Mouse (Mus musculus) spleen, postnatal 10 days (tissue): ENCODE data around the gene Itpr2.

Source experiments
- DNase-seq, 2 experiments: peaks; one replicate each; pipeline ENCODE4 v3.0.0; 2021 to 2022; ENCODE audit warnings: low spot score in 2 of 2

The Itpr2 gene

DNA sequence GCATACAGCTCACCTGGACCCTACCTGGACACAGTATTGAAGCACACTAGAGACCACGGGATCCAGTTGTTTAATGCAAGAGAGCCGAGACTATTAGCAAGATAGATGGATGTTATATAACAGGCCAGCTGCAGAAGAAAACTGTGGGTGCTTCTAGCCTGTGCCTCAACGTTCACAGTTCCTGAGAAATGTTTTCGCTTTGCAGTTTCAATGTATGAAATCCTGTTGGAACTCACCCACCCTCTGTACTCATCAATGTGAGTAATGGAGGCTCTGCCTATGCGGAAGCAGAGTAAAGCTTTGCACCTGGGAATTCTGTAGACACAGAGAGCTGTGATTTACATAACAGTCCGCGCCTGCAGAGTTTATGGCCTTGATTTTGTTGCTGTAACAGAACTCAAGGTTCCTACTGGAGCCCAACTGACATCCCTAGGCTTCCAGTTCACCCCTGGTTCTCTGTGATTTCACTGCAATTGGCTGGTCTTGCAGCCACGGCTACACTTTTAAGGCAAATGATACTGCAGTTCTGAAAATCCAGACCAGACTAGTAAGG is 344.0 kb downstream of the Itpr2 start:
- DNase-seq: no peak

DNA sequence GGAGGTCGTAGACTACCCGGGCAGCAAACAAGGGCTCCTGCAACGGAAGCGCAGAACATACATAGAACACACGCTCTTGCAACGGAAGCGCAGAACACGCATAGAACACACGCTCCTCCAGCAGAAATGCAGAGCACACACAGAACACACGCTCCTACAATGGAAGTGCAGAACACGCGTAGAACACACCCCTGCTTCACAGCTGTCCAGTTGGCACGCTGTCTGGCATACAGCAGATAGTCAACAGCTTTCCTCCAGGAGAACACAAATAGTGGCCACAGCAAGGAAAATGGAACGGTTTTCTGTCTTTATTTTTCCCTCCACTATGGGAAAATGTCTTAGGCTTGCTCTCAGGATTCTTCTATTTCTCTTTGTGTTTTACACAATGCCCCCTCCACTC is 344.9 kb downstream of the Itpr2 start:
- DNase-seq: no peak

DNA sequence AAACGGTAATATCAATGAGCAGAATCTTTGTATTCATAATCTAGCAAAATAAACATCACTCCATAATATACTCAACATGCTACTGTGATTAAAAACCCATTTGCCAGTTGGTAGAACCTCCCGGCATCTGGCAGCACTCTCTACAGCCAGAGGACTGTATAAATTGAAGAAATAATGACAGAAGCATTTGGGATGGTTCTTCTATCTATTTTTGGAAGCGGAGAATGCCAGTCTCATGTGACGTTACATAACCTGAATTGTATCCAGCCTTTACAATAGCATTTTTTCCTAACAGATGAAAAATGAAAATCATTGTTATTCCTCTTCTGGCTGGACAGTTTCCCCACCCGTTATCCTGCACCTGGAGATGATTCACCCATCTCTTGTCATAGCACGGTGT is 345.5 kb downstream of the Itpr2 start:
- DNase-seq: no peak

DNA sequence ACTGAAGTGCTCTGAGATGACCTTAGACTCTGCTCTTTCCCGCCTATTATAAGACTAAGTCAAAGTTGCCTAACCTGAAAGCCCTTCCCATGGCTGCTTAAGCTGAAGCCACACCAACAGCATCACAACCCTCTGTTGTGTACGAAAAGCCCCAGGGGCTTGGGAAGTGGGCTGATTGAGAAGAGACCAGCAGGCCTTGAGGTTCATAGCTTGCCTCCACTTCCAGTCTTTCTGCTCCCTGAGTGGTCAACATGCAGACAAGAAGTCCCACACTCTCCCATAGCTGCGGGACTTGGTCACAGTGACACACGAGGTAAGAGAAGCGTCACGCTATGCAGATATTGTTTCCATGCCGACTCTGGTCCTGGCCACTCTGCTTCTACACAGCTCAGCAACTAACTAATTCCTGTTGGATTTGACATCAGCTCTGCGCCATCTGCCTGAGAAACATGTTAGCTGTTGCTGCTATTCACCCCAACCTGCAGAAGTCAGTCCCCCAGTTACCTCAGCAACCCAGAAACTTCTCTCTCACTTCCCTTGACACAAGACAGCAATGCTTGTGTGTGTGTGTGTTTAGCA is 346.8 kb downstream of the Itpr2 start:
- DNase-seq: no peak

DNA sequence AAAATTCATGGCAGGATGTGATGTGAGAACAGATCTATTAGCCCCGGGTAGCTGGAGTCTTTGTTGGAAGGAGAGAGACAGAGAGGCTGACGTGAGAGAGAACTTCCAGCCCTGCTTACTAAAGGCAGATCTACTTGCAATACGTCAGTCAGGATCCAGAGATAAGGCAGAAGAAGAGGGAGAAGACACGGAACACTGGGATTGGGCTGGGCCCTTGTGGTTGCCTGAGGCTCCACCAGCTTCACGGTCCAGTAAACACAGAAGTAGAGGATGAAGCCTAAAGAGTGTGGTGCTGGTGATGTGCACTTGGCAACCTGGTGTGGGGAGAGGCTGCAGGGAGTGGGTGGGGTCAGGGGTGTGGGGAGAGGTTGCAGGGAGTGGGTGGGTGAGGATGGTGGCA is 349.2 kb downstream of the Itpr2 start:
- DNase-seq: no peak

DNA sequence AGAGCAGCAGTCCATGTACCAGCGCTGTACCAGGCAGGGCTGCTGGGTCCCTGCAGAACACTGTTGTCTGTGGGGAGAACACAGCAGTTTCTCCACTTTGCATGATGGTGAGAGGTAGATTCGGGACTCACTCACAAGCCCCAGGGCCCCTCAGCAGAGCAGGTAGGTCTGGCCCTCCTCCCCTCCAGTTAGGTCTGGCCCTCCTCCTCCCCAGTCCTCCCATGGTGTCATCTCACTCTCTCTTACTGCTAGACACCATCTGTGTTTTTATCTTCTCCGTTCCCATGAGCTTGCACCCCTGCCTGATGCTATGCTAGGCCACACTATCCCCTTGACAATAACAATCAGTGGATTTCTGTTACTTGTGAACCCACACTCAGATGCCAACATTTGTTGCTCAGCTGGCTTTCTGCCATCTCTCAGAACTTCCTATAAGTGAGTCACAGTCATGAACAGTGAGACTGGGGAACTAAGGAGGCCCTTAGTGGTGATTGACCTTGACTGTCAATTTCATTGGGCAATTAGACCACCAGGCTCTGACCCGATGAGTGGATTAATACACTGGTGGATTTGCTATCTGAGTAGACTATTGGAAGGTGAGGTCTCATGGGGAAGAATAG is 360.9 kb downstream of the Itpr2 start:
- DNase-seq: no peak

DNA sequence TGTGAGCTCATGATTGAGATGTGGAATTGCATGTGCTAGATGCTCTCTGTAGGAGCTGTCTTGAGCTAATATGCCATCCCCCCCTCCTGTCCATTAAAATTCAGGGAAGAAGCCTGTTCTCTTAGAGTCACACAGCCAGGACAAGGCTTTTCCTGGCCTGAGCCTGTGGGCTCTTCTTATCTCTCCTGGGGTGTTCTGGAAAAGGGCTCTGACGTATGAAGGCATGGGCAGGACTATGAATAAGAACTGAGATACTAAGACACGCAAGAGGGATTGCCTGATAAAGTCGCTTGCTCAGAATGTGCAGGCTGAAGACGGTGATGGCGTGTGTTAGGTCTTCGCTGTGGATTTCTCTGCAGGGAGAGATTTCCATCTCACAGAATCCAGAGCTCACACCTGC is 361.9 kb downstream of the Itpr2 start:
- no peak for DNase-seq

DNA sequence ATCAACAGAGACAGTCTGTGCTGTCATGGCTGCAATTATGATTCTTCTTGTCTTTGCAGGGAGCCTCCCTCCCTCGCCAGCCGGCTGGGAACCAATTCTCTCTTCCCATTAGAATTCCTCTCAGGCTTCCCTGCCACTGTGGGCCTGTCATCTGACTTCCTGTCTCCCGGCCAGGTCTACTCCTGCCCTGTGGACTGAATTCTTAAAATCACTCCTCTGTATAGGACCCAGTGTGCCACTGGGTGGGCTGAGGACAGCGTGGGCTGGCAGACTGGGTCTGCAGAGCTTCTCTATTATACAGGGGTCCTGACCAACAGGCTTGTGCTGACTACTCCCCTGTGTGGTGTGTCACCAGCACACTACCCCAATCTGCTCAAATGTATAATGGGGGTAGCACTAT is 365.4 kb downstream of the Itpr2 start:
- no peak for DNase-seq

DNA sequence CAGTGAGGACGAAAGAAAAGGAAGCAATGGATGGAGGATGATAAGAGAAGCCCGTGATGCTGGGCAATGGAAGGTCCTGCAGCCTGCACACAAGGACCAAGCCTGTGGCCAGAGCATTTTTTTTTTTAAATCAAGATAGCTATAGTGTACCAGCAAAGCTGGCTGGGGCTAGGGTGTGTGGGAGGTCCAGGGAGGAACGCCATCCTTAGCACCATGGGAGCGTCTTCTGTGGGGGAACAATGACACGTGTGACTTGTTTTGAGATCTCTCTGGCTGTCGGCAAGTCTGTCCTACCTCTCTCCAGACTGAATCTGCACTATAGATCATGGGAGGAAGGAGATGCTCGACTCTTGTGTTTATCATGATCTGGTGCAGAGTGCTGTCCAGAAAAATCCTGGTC is 365.8 kb downstream of the Itpr2 start:
- DNase-seq: no peak

DNA sequence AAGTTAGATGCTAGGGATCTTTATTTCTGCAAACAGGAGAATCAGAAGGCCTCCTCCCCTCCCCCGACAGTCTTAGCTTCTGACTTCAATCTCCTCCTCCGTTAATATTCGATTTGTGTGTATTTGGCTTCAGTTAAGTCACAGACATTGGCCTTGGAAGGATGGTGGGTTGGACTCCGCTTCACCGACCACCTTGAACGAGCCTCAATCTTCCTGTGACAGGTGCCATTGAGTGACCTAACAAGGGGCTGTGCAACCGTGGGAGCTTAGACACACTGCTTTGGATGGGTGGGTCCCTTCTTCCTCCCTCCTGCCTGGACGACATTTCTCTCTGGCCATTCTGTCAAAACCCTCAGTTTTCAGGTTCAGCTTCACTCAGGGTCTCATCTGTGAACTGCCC is 366.7 kb downstream of the Itpr2 start:
- no peak for DNase-seq

DNA sequence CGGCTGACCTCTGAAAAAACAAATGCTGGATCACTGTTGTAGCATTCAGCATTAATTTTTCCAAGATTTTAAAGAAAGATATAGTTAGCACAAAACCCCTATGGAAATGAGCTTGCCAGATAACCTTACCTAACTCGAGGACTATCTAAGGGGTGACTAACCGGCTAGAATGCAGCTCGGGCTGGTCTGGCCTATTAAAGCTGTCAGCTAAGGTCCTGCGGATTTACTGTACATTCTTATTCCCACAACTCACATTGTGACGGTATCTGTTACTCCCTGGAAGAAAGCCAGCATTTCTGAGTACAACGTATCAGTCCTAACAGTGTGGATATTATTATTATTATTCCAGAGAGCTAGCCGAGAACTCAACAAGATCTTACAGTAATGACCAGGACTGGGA is 368.1 kb downstream of the Itpr2 start:
- no peak for DNase-seq

DNA sequence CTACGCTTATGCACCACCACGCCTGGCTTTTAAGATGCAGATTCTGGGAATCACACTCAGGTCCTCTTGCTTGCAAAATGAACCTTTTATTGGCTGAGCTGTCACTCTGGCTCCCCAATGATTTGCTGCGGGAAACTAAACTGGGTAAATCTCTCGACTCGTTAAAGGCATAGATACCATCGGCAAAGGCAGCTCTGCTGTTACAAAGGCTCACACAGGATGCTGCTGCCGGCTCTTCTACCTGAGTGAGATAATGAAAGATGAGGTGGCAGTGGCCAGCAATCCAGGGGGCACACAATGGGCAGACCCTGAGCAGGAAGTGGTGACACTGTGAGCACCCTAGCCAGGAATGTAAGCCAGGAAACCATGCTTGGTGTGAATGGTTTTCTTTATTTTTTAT is 373.0 kb downstream of the Itpr2 start:
- no peak for DNase-seq

DNA sequence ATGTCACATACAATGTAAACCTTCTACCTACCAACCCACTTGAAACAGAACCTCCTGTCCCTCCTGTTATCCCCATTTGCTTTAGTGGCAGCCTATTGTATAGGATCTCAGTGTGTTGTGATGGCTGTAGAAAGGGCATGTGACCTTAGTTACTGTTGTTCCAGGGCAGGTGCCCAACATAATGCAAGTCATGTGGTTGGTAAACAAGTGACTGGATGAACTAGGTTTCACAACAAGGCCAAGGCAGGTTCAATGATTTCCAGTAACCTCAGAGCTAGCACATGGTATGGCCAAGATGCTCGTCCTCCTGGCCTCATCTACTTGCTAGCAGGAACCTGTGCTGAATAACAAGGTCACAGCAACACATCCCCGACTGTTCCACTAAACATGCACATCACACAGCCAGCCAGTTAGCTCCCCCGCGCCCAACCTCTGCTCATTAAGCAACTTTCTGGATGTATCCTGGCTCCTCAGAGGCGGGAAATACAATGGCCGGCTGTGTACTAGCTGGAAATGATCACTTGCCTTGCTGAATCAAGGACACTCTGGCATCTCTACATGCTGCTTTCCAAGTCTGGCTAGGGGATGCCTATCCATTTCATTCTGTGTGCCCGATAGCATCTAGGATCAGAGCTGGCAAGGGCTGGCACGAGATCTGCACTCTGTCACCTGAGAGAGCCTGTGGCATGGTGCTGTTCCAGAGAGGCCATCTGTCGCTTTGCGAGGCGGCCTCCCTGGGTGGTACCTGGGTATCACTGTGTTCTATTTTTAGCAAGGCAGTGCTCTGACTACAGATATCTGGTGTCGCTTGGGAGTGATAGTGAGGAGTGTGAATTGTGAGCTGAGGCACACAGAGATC is 375.0 kb downstream of the Itpr2 start:
- DNase-seq: no peak

DNA sequence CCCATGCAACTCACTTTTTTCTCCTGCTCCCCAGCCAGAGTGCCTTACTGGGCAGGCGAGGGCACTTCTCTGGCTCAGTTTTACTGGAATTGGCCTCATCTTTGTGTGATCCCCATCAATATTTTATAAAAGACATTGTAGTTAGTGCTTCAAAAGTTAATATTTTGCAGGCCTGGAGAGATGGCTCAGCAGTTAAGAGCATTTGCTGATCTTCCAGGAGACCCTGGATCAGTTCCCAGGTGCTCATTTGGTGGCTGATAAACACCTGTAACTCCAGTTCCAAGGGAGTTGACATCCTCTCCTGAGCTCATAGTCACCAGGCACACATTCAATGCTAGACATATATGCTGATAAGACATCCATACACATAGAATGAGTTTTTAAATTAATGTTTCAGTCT is 376.4 kb downstream of the Itpr2 start:
- no peak for DNase-seq

DNA sequence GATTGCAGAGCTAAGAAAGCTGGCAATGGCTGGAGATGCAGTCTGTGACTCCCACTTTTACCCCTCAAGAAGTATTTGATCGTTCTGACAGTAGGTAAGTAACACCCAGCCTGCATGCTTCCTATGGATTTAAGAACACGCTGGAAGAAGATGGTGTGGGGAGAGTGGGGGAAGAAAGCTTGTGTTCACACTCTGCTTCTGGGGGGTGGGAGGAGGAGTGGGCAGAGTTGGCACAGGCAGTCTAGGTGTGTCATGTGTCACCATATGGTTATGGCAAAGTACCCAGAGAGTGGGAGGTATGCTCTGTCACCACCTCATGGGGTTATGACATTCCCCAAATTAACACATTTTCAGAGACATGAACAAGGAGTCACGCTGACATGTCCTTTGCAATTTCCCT is 377.5 kb downstream of the Itpr2 start:
- no peak for DNase-seq

DNA sequence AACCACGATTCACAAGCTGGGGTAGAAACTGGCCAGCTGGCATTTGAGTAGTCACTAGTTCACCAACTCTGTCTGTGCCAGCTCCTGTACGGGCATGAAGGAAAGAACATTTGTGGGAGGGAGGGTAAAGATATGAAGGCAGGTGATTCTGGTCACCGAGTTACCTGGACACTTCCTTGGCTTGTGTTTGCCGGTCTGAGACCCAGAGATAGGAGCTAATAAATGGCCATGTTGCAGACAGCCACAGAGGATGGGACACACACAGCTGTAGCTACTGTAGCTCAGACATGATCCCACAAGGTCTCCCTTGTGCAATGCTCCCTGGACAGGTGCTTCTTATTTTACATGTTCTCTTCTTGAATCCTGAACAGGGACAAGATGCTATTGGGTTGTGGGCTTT is 378.4 kb downstream of the Itpr2 start:
- DNase-seq: no peak

DNA sequence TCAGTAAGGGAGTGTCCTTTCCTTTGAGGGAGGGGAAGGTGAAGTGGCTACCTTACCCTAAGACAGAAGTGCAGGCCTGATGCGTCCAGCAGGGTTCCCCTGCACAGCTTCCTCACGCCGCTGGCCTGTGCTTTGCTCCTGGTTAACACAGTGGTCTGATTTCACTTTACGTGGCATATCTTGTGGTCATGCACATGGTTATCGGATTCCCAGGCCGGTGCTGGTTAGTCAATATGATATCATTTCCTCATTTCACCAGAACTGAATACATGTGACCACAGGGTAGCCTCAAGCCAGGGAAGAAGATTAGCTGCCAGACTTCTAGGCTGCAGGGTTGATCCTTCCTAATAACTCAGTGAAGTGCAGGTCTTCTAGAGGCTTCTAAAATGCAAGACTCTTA is 381.9 kb downstream of the Itpr2 start:
- DNase-seq: no peak

DNA sequence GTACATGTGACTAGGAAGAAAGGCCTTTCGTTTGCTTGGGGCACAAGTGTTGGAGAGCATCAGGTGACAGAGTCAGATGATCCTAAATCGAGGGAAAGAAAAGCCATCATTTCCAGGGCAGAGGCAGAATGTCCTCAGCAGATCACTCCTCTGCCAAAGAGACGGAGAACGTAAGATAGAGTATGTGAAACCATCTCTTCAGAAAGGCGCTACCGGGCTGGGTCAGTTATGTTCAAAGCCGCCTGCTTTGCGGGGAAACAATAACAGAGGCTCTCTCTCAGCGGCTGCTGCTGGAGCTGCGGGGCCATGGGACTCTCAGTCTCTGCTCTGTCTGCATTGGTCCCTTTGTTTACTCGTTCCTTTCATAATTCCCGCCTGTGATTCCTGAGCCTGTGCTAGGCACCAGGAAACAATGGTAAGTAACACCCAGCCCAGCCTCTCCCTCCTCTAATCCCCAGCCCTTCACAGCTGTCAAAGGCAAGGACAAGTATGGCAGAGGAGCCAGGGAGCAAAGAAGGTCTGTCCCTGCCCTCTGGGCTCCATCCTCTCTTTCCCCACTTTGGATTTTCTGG is 387.2 kb downstream of the Itpr2 start:
- no peak for DNase-seq

DNA sequence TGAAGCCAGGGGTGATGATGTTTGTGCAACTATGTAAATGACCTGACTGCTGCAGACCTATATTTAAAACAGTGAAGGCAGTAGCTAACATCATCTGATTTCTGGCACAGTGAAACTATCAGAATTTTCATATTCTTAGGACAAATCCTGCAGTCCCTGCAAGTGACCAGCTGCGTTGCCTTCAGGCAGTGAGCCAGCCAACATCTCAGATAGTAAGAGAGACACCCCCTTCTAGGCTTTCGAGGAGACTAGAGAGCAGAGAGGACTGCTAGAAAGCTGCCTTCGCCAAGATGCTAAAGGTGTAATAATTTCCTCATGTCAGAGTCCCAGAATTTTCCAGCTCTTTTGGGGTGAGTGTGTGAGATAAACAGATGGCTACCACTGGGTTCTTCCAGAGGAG is 388.0 kb downstream of the Itpr2 start:
- DNase-seq: no peak

DNA sequence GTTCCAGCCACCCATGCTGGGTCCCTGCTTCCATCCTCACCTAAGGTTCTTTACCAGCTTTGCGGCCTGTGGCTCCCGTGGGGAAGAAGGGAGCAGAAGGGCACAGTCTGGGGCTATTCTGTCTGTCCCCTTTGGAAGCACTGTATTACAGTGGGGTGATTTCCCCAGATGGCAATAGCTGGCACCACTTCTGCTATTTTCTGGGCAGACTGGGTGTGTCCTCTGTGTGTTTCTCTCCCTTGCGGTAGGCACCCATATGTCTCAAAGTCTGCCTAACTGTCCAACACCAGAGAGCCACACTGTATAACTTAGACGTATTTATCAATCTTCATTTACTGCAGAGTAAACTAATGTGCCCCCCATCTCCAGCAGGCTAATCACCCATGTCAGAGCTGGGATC is 388.9 kb downstream of the Itpr2 start:
- peak in 1 of 2 experiments; percentile 47 for DNase-seq

DNA sequence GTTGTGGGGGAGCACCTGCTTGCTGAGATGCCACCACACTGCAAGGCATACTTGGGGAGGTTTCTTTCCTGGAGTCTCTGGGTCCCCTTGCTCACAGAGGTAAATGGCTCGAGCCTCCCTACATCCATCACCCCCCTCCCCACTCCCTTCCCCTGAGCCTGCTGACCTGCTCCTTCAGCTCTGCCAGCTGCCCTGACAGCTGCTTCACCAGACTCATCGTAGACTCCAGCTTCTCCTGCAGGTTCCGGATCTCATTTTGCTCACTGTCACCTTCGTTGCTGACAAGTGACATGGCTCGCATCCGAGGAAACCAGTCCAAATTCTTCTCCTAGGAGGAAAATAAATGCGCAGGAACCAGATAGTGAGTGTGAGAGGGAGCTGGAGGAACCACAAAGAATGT is 389.8 kb downstream of the Itpr2 start:
- no peak for DNase-seq

DNA sequence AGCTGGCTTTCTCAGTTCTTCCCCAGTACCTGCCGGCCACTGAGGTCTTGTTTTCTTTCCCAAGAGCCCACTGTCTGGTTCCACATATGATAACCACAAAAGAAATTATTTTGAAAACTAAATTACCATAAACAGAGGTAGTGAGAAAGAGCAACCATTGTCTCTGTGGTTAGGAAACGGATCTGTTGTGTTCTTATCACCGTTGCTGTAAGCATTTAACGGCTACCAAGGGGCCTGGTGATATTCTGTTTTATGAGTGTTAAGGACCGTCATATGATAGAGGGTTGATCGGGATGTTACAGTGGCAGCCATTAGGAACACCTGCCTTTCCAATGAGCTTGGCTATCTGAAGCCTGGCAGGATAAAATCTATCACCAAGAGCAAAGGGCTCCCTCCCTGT is 390.2 kb downstream of the Itpr2 start:
- no peak for DNase-seq
